Mouse (Mus musculus) hindbrain, embryonic 14.5 days (tissue): ENCODE measurements around the gene Msh6. TPM values are rescaled to one million over a fixed set of nuclear protein-coding genes. Genes with fewer than 3 reads are reported as not detected.

Source experiments
- polyA plus RNA-seq: library from polyadenylated mRNA; unstranded; fragments of >200 nt; fragmentation: Nextera tagmentation; extraction: Ambion mirVana; gene quantifications from 2 replicates; pipeline ENCODE4 v1.2.1, GENCODE M21; 2014

The Msh6 gene
- polyA plus RNA-seq, 1 experiment from 2014 or later = 28.2 TPM

Other genes starting within 250 kb of the Msh6 start
- gene Kcnk12, start 177.1 kb upstream of the Msh6 start, polyA plus RNA-seq = 1.1 and 1.3 TPM in 2 replicates
- not detected in 2 replicates for gene Rpl36-ps4, start 54.1 kb upstream of the Msh6 start, polyA plus RNA-seq
- gene Fbxo11, start 90.2 kb downstream of the Msh6 start, polyA plus RNA-seq = 42.0 and 43.7 TPM in 2 replicates